In genomic region chr19:4121097-4121805, GRCm38 (mm10) we compare ENCODE assay signal across 8 mouse cellular contexts. TPM values are rescaled to one million over a fixed set of nuclear protein-coding genes. Genes with fewer than 3 reads are reported as not detected.
A peak's percentile ranks its signal among the peaks of the same experiment; 100 is the strongest.
DNase-seq lines count a peak whose midpoint lies in the region; ATAC-seq lines count a peak whose summit lies in the region.

No protein-coding gene starts in this region.

- H3K79me2 ChIP-seq in macrophage (ENCODE audit: inconsistent target) = peaks cover 35% of the 10 kb centered on the region; the same call in 1 of the 2 replicates

- no peaks in the 10 kb centered on the region for H3K9me3 ChIP-seq in hindbrain, embryonic 16.5 days (ENCODE audit: control insufficient read depth, low read length)

- peak overlapping the region; percentile 91 for H3K27ac ChIP-seq in hindbrain, embryonic 16.5 days (ENCODE audit: low read depth, low read length)
- H3K27ac ChIP-seq in macrophage = peak overlapping the region; percentile 92

- H3K4me3 ChIP-seq in hindbrain, embryonic 16.5 days (ENCODE audit: low read length) = peak overlapping the region; percentile 60
- peak overlapping the region; percentile 39 for H3K4me3 ChIP-seq in macrophage (ENCODE audit: inconsistent target)

- peaks cover 9% of the 10 kb centered on the region for H3K4me1 ChIP-seq in hindbrain, embryonic 16.5 days (ENCODE audit: control insufficient read depth, insufficient read depth, low read depth, low read length)

- 1% methylated on average over 38 of the region's 38 CpGs for WGBS in hindbrain, embryonic 16.5 days
- WGBS in macrophage (ENCODE audit: missing documents) = 4% methylated on average over 38 of the region's 38 CpGs

- H3K9ac ChIP-seq in hindbrain, embryonic 16.5 days (ENCODE audit: low read depth, low read length) = peak overlapping the region; percentile 74

- no peaks in the 10 kb centered on the region for H3K27me3 ChIP-seq in hindbrain, embryonic 16.5 days (replicated peaks; ENCODE audit: control insufficient read depth, insufficient read depth, low read length)

- peaks cover 3% of the 10 kb centered on the region; the same call in 1 of the 2 replicates for H3K36me3 ChIP-seq in hindbrain, embryonic 16.5 days (ENCODE audit: control insufficient read depth, insufficient read depth, low read length)
- H3K36me3 ChIP-seq in macrophage (ENCODE audit: inconsistent target) = peaks cover 17% of the 10 kb centered on the region; the same call in 1 of the 2 replicates

- peak overlapping the region; percentile 56 for H3K4me2 ChIP-seq in hindbrain, embryonic 16.5 days (ENCODE audit: low read length)

- peak; percentile 90 for DNase-seq in WW6 (ENCODE audit: low read depth, low spot score)
- DNase-seq in cerebellum, postnatal 4 days (ENCODE audit: low spot score in 2 of 2) = peak; percentile 94 to 98
- DNase-seq in gastrocnemius, adult 18-20 months (ENCODE audit: low spot score) = peak; percentile 99
- peak; percentile 97 to 98 for DNase-seq in left cerebral cortex, adult 18-20 months (ENCODE audit: low spot score in 2 of 2)
- DNase-seq in right cerebral cortex, adult 18-20 months = peak; percentile 98
- peak; percentile 93 for DNase-seq in urinary bladder, postnatal 10 days (ENCODE audit: low spot score)

- ATAC-seq in hindbrain, embryonic 16.5 days = peak; percentile 86

RNA-seq across cellular contexts. Expression of gene Aip, which starts 4.4 kb away (rescaled TPM):
- 10 to 100 TPM; 82.2 to 84.7 TPM for total RNA-seq in gastrocnemius, adult 18-20 months (2021)
- polyA plus RNA-seq in hindbrain, embryonic 16.5 days (2015; fragmentation: Nextera tagmentation; extraction: Ambion mirVana) = 109 and 113 TPM in 2 replicates
- 100 to 1,000 TPM; 121 to 126 TPM for total RNA-seq in left cerebral cortex, adult 18-20 months (2021)
- total RNA-seq in macrophage (2018; cell fraction: chromatin; rRNA removed) = 10 to 100 TPM in 24 of 26 experiments, 1 to 10 TPM in 2; 7.5 to 50.7 (median 24.5) TPM
- 10 to 100 TPM; 44.4 to 92.0 (median 66.0) TPM for total RNA-seq in macrophage (2018; cell fraction: cytosol; rRNA removed)
- 10 to 100 TPM; 10.9 to 44.1 (median 23.1) TPM for total RNA-seq in macrophage (2018; cell fraction: nucleus; rRNA removed)
- 80.9 to 169 TPM (median 84.6 TPM) in 3 replicates for polyA plus RNA-seq in macrophage (2018)

RNA-seq across cellular contexts. Expression of gene Gpr152, which starts 18.3 kb away (rescaled TPM):
- total RNA-seq in gastrocnemius, adult 18-20 months (2021) = not detected
- polyA plus RNA-seq in hindbrain, embryonic 16.5 days (2015; fragmentation: Nextera tagmentation; extraction: Ambion mirVana) = not detected in 2 replicates
- total RNA-seq in left cerebral cortex, adult 18-20 months (2021) = under 1 TPM; 0.12 TPM
- total RNA-seq in macrophage (2018; cell fraction: chromatin; rRNA removed) = under 1 TPM in 7 of 26 experiments, not detected in 19; 0.16 to 0.40 (median 0.21) TPM
- not detected for total RNA-seq in macrophage (2018; cell fraction: cytosol; rRNA removed)
- under 1 TPM in 2 of 26 experiments, not detected in 24; 0.20 to 0.21 TPM for total RNA-seq in macrophage (2018; cell fraction: nucleus; rRNA removed)
- polyA plus RNA-seq in macrophage (2018) = not detected in 3 replicates

RNA-seq across cellular contexts. Expression of gene Pitpnm1, which starts 21.5 kb away (rescaled TPM):
- total RNA-seq in gastrocnemius, adult 18-20 months (2021) = 1 to 10 TPM; 2.0 to 3.7 TPM
- polyA plus RNA-seq in hindbrain, embryonic 16.5 days (2015; fragmentation: Nextera tagmentation; extraction: Ambion mirVana) = 87.3 and 91.9 TPM in 2 replicates
- total RNA-seq in left cerebral cortex, adult 18-20 months (2021) = 100 to 1,000 TPM; 210 to 214 TPM
- 100 to 1,000 TPM; 102 to 421 (median 208) TPM for total RNA-seq in macrophage (2018; cell fraction: chromatin; rRNA removed)
- total RNA-seq in macrophage (2018; cell fraction: cytosol; rRNA removed) = 10 to 100 TPM; 15.0 to 38.9 (median 21.4) TPM
- total RNA-seq in macrophage (2018; cell fraction: nucleus; rRNA removed) = 100 to 1,000 TPM in 16 of 26 experiments, 10 to 100 TPM in 10; 66.9 to 262 (median 121) TPM
- 12.8 to 30.4 TPM (median 14.2 TPM) in 3 replicates for polyA plus RNA-seq in macrophage (2018)

RNA-seq across cellular contexts. Expression of gene Cabp4, which starts 22.6 kb away (rescaled TPM):
- total RNA-seq in gastrocnemius, adult 18-20 months (2021) = not detected
- 0.24 and 0.29 TPM in 2 replicates for polyA plus RNA-seq in hindbrain, embryonic 16.5 days (2015; fragmentation: Nextera tagmentation; extraction: Ambion mirVana)
- under 1 TPM; 0.26 to 0.63 TPM for total RNA-seq in left cerebral cortex, adult 18-20 months (2021)
- under 1 TPM in 1 of 26 experiments, not detected in 25; 0.67 TPM for total RNA-seq in macrophage (2018; cell fraction: chromatin; rRNA removed)
- under 1 TPM in 9 of 26 experiments, not detected in 17; 0.07 to 0.19 (median 0.14) TPM for total RNA-seq in macrophage (2018; cell fraction: cytosol; rRNA removed)
- 1 to 10 TPM in 2 of 26 experiments, under 1 TPM in 8, not detected in 16; 0.22 to 1.3 (median 0.45) TPM for total RNA-seq in macrophage (2018; cell fraction: nucleus; rRNA removed)
- polyA plus RNA-seq in macrophage (2018) = not detected in 3 replicates

RNA-seq across cellular contexts. Expression of gene Cdk2ap2, which starts 24.3 kb away (rescaled TPM):
- total RNA-seq in gastrocnemius, adult 18-20 months (2021) = 10 to 100 TPM; 18.7 to 19.9 TPM
- polyA plus RNA-seq in hindbrain, embryonic 16.5 days (2015; fragmentation: Nextera tagmentation; extraction: Ambion mirVana) = 85.4 and 86.4 TPM in 2 replicates
- total RNA-seq in left cerebral cortex, adult 18-20 months (2021) = 10 to 100 TPM; 33.6 to 37.3 TPM
- total RNA-seq in macrophage (2018; cell fraction: chromatin; rRNA removed) = 10 to 100 TPM in 8 of 26 experiments, 1 to 10 TPM in 18; 1.7 to 17.1 (median 6.7) TPM
- 10 to 100 TPM; 19.2 to 35.9 (median 29.0) TPM for total RNA-seq in macrophage (2018; cell fraction: cytosol; rRNA removed)
- total RNA-seq in macrophage (2018; cell fraction: nucleus; rRNA removed) = 10 to 100 TPM in 14 of 26 experiments, 1 to 10 TPM in 12; 3.5 to 25.6 (median 11.1) TPM
- 16.7 to 37.3 TPM (median 23.1 TPM) in 3 replicates for polyA plus RNA-seq in macrophage (2018)

Comparison
In these comparisons a context has a peak if more than half of its experiments do, and no peak if none do; other contexts are left out.
1. Peak in every context shown above with its lines: DNase-seq, ATAC-seq, H3K4me3 ChIP-seq and H3K27ac ChIP-seq.
2. RNA of gene Pitpnm1, which starts 21.5 kb away (total RNA-seq): 210 to 214 TPM in left cerebral cortex, adult 18-20 months; 2.0 to 3.7 TPM in gastrocnemius, adult 18-20 months; every median in the first group is over 10 times any median in the second.